Mouse (Mus musculus): ENCODE results near the gene Tmem179b. TPM values are rescaled to one million over a fixed set of nuclear protein-coding genes. Genes with fewer than 3 reads are reported as not detected.

Gene Tmem179b
- total RNA-seq, 2 experiments from 2014 or later, result 13.9 to 22.5 TPM

GRCm38 (mm10) chr19:8788521-8788920 is 14.3 kb upstream of the Tmem179b start:
- intact Hi-C loops (cut with DNase I), result no loop called here
- DNase-seq, result no peak

GRCm38 (mm10) chr19:8786008-8786781 is 11.9 kb upstream of the Tmem179b start, which contains the start of gene Taf6l:
Taf6l (minus strand) TSS chr19:8786417.
- intact Hi-C loops (cut with DNase I), result no loop called here
- peak; percentile 94 to 95 for DNase-seq

- DNase-seq, result no peak
- intact Hi-C loops (cut with DNase I), result no loop called here
Observed at GRCm38 (mm10) chr19:8774951-8775421, 719 bp upstream of the Tmem179b start.

GRCm38 (mm10) chr19:8773409-8773808 is 858 bp downstream of the Tmem179b start:
- no peak for DNase-seq
- intact Hi-C loops (cut with DNase I), result no loop called here

GRCm38 (mm10) chr19:8772996-8773395 is 1.3 kb downstream of the Tmem179b start:
- intact Hi-C loops (cut with DNase I), result no loop called here
- no peak for DNase-seq

- intact Hi-C loops (cut with DNase I), result no loop called here
- DNase-seq, result peak; percentile 86 to 92
Observed at GRCm38 (mm10) chr19:8770567-8771270, 3.5 kb downstream of the Tmem179b start, which contains the start of gene Tmem223. Tmem223 (plus strand) TSS chr19:8770996.

GRCm38 (mm10) chr19:8765562-8765961 is 8.7 kb downstream of the Tmem179b start:
- intact Hi-C loops (cut with DNase I), result no loop called here
- no peak for DNase-seq

GRCm38 (mm10) chr19:8763276-8763675 is 11.0 kb downstream of the Tmem179b start:
- intact Hi-C loops (cut with DNase I), result no loop called here
- DNase-seq, result no peak

GRCm38 (mm10) chr19:8760757-8761156 is 13.5 kb downstream of the Tmem179b start:
- intact Hi-C loops (cut with DNase I), result no loop called here
- DNase-seq, result no peak

GRCm38 (mm10) chr19:8758899-8759298 is 15.4 kb downstream of the Tmem179b start:
- intact Hi-C loops (cut with DNase I), result loop anchor here (5.0 kb wide), 1 partner anchor 43 kb away; the partner anchor contains the start of gene Zbtb3
- DNase-seq, result no peak

GRCm38 (mm10) chr19:8757471-8757998 is 16.7 kb downstream of the Tmem179b start:
- DNase-seq, result no peak
- intact Hi-C loops (cut with DNase I), result loop anchor here (5.0 kb wide), 1 partner anchor 45 kb away; the partner anchor contains the start of gene Zbtb3

- DNase-seq, result peak; percentile 95
- intact Hi-C loops (cut with DNase I), result loop anchor here (5.0 kb wide), 1 partner anchor 45 kb away; the partner anchor contains the start of gene Zbtb3
Observed at GRCm38 (mm10) chr19:8756635-8757387, 17.5 kb downstream of the Tmem179b start, which contains the start of gene Nxf1. Nxf1 (plus strand) TSS chr19:8757073.

GRCm38 (mm10) chr19:8755652-8756051 is 18.6 kb downstream of the Tmem179b start:
- no peak for DNase-seq
- intact Hi-C loops (cut with DNase I), result loop anchor here (5.0 kb wide), 1 partner anchor 47 kb away; the partner anchor contains the start of gene Zbtb3

GRCm38 (mm10) chr19:8747368-8747767 is 26.9 kb downstream of the Tmem179b start:
- intact Hi-C loops (cut with DNase I), result no loop called here
- DNase-seq, result no peak

GRCm38 (mm10) chr19:8745382-8745781 is 28.9 kb downstream of the Tmem179b start:
- DNase-seq, result no peak
- intact Hi-C loops (cut with DNase I), result no loop called here

- no peak for DNase-seq
- intact Hi-C loops (cut with DNase I), result no loop called here
Observed at GRCm38 (mm10) chr19:8742176-8742575, 32.1 kb downstream of the Tmem179b start.

GRCm38 (mm10) chr19:8741243-8741869 is 32.9 kb downstream of the Tmem179b start, which contains the start of gene Stx5a:
Stx5a (plus strand) TSS chr19:8741413.
- DNase-seq, result peak; percentile 97
- intact Hi-C loops (cut with DNase I), result no loop called here

GRCm38 (mm10) chr19:8740603-8741002 is 33.7 kb downstream of the Tmem179b start, which contains the start of gene 1700092M07Rik:
1700092M07Rik (plus strand) TSS chr19:8740718.
- intact Hi-C loops (cut with DNase I), result no loop called here
- DNase-seq, result no peak

- DNase-seq, result no peak
- intact Hi-C loops (cut with DNase I), result no loop called here
Observed at GRCm38 (mm10) chr19:8739646-8740045, 34.6 kb downstream of the Tmem179b start.

GRCm38 (mm10) chr19:8738911-8739310 is 35.4 kb downstream of the Tmem179b start:
- intact Hi-C loops (cut with DNase I), result no loop called here
- no peak for DNase-seq

All from heart, postnatal 10 days (tissue).